Mouse (Mus musculus): ENCODE results near the gene Ppp1r15b.

Ppp1r15b gene

DNA sequence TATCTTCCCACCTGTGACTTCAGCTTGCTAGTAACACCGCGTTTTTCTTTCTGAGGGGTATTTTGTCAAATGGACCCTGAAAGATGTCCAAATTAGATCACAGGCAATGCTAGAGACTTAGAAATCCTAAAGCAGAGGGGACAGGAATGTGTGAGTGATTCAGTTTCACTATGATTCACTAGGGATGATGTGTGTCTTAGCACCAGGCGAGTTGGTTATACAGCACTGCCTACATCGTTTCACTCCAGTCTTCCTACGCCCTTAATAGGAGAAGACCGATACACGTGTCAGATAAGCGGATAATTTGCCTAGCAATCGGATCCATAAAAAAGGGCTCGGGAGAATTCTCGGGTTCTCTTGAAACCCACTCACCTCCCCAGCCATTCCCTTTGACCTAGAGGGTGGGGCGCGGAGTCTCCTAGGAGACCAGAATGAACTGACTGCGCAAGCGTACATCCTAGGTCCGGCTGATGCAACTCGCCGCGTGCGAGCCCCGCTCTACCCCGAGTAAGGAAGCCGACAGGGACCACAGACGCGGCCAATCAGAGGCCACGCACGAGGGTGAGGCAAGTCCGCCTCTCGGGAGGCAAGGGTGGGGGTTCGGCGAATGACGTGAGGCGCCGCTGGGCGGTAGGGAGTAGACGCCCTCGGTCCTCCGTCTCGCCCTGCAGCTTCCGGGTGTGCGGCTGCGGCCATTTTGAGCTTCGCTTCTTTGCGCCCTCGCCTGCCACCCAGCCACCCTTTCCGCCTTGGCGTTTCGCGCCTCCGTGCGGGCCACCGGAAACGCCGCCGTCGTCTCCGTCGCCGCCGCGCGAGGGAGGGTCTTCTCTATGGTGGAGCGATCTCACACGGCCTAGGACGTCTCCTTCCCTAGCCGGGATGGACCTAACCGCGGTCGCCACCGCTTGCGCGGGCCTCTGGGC, at the start of gene Ppp1r15b:
Gene Ppp1r15b (plus strand): TSS at position 506 of the 923 bp plus-strand sequence.
- peak; percentile 97 to 98 for DNase-seq

DNA sequence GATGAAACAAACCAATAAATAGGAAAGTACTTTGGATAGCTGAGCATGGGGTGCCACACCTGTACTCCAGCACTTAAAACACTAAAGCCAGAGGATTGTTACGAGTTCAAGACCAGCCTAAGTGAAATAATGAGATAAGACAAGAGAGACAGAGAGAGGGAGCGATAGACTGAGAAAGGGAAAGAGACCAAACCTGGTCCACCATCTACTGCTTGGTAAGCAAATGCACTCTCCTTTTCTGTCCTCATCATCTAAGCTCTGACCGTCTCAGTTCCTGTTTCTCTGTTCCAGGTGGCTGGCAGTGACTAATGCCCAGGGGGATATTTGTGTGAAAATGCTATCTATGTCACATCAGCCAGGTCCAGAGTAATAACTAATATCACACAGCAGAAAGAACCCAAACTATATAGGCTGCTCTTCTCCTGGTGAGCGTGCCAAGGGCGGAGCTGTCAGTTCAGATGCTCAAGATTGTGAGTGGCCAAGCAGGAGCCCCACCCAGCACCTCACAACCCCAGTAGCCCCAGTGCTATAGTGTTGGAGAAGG, 47.9 kb upstream of the Ppp1r15b start:
- no peak for DNase-seq

DNA sequence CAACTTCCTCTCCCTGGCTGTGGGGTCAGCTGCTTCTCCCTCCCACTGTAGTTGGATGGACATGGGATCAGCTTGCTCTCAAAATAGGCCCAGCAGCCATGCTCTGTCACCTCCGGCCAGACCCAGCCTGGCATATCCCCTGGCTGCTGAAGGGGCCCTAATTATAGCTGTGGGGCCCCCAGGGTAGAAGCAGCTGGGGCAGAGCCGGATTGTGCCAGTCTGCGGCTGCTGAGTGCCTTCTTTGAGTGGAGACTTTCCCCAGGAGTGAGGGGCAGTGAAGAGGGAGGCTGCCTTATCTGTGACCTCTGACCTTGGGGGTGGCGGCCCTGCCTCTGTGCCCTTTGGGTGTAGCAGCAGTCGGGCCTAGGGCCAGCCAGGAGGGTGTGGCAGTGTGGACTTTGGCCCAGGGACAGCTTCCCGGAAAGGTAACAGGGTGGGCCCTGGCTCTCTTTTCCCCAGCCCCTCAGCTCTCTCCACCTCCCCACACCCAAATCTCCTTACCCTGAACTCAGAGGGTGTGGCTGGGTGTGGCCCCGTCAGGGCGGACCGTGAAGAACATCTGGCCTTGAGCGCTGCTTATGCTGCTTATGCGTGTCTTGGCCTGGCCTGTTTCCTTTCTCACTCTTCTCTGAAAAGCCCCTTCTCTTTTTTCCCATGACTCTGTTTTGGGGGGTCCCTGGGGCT, 46.9 kb upstream of the Ppp1r15b start:
- no peak for DNase-seq

DNA sequence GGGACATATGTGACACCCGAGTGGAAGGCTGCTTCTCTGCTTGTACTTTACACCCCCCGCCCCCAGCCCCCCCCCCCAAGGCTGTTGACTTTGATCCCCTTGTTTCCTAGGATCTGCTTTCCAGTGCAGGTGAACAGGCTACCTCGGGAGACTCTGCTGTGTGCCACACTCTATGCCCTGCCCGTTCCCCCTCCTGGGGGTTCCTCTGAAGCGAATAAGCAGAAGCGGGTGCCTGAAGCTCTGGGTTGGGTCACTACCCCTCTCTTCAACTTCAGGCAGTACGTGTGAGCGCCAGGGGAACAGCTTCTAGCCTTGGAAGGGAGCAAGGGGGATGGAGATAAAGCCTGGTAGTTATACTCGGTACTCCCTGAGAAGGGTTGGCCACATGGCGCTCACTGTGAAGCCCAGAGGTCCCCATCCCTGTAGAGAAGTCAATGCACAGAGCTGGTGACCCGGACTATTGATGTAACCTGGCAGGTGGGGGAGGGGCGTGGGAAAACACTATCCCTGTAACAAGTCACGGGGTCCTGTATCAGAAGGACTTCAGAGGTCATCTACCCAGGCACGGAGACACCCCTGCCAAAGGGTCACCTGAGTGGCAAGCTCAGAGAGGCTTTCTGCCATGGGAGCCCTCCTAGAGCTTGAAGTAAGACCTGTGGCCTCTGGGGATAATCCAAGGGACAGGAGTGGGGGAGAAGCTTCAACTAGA, 46.1 kb upstream of the Ppp1r15b start:
- peak in 1 of 2 experiments; percentile 24 for DNase-seq

DNA sequence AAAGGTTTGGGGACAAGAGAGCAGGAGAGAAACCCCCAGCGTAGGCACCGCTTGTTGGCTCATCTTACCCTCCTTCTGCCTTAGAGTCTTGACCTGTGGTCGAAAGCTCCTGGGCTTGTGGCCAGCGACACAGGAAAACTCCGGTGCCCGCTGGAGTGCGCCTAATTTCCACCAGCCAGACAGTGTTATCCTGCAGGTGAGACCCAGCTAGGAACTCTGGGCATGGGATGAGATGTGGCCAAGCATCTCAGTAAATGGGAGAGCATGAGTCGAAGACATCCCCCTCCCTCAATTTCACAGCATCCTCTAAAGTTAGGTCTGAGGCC, 45.6 kb upstream of the Ppp1r15b start:
- peak; percentile 41 to 49 for DNase-seq

DNA sequence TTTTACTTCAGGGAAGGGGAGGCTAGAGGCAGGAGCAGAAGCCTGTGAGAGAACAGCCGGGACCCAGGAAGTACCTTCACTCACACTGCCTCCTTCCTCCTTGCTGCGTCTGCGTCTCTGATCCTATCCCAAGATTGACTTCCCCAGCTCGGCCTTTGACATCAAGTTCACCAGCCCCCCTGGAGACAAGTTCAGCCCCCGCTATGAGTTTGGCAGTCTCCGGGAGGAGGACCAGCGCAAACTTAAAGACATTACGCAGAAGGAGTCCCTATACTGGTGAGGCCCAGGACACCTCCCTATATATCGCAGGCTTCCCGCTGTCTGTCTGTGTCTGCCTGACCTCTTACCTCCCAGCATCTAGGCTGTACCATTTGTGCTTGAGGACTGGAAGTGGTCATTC, 44.1 kb upstream of the Ppp1r15b start:
- no peak for DNase-seq

DNA sequence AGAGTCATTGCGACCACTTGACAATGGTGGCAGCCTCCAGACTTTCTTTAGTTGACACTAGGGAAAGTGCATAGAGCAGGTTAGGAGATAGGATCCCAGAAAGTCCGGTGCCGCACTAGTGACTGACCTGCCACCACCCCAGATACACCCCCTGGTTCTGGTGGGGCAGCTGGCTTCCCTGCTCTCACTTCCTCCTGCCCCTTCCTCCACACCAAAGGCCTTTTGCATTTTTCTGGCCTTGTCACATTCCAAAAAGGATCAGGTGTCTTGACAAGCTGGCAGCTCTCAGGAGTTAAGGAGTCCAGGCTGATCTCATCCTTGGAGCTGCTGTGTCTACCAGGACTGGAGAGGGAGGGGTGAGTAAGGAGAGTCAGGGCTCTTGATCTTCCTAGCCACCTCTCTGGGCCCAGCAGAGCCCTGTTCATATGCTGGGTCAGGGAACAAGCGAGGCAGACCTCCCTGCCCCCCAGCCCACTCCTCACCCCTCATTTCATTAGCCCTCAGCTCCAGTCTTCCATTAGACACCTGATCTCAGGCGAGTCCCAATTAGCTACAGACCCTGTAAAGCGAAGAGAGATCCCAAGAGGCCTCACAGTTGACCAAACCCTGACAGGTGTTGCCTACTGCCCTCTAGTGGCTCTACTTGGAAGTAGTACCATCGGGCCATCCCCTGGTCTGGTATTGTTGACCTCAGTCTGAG, 43.6 kb upstream of the Ppp1r15b start:
- peak; percentile 83 to 86 for DNase-seq

DNA sequence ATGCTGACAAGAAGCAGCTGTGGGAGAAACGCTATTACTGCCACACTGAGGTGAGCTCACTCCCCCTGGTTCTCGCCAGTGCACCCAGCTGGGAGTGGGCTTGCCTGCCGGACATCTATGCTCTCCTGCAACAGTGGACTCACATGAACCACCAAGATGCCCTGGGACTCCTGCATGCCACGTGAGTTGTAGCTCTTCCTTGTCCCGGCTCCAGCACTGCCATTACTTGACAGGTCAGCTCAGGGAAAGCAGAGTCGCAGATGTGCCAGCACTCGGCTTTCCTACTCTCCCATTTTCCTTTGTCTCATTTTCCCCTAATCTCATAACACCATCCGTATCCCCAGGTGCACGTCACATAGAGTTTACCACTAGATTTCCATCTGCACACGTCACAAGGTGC, 42.7 kb upstream of the Ppp1r15b start:
- no peak for DNase-seq

DNA sequence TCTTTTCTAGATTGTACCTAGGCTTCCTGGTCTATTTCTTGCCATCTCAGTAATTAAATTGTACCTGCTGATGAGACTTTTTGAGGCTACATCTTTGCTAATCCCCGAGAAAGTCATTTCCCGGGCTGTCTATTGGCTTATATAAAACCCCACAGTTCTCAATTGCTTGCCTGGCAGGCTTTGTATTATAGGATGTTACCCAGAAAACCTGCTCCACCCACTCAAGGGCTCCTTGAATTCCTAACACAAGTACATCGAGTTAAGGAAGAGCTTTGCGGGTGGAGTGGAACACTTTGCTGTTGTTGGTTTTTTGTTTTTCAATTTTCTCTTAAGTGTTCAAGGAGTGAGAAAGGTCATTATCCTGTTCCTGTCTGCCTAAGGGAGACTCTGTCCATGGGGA, 41.5 kb upstream of the Ppp1r15b start:
- no peak for DNase-seq

DNA sequence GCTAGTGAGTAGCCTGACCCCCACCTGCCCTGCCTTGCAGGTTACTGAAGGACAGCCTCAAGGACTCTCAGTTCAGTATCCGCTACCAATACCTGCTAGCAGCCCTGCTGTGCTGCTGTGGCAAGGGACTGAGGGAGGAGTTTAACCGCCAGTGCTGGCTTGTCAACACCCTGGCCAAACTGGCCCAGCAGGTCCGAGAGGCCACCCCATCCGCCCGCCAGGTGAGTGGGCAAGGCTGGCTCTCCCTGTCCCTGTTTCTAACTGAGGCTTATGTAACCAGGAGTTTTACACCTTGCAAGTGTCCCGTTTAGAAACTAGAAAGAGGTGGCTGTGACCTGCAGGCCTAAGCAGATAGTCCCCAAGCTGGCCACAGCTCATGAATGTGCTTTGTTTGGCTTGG, 40.3 kb upstream of the Ppp1r15b start:
- DNase-seq = no peak

DNA sequence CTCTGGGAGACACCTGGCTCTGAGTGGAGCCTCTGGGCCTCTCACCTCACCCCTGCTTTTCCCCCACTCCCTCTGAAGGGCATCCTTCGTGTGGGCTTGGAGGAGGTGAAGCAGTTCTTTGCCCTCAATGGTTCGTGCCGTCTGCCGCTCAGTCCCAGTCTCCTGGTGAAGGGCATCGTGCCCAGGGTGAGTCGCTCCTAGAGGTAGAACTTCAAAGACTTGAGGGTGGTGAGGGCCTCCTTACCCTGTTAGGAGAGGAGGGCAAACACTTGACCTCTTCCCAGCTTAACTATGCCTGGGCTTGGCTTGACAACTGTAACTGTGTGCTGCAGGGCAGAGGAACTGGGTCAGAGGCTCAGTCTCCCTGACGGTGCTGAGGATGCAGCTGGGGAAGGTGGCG, 39.5 kb upstream of the Ppp1r15b start:
- DNase-seq = no peak

DNA sequence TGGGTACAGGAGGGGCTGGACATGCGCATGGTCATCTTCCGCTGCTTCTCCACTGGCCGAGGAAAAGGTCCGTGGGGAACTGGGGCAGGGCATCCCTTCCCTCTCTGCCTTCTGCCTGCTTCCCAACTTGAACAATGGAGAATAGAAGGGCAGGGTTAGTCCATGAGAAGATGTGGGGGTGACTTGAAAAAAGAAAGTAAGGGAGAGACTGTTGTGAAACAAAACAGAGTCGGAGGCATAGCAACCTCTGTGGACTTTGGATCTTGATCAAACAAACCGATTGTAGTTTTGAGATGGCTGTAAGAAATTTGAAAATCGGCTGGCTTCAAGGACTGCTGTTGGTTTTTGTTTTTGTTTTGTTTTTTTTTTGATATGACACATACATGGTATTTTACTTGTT, 37.2 kb upstream of the Ppp1r15b start:
- no peak for DNase-seq

DNA sequence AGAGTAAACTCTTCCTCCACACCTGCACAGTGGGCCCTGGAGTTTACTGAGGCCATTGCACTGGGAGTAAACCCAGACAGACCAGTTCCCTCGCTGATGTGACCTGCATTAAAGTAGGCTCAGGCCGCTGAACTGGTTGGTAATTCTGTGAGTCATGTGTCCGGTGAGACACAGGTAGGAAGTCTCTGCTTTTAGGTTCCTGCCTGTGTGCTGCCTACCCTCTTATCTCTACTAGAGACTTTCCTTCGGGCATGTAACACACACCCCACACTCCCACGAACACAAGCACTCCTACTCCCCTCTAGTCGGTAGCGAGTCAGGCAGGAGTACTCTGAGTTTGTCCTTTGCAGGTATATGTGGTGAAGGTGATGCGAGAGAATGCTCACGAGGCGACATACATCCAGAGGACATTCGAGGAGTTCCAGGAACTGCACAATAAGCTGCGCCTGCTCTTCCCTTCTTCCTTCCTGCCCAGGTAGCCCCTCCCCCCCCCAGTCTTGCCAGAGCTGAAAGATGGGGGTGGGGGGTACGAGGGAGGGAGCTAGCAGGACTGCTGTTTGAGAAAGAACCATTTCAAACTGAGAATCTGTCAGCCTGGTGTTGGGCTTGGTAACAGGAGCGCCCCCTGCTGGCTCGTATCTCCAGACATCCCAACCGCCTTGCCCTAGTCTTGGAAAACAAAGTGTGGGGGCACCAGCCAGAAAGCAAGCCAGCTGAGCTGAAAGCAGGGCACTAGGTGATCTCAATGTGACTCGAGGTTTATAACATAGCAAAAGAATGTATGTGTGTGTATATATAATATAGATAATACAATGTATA, 29.8 kb upstream of the Ppp1r15b start:
- DNase-seq = peak; percentile 86 to 89

DNA sequence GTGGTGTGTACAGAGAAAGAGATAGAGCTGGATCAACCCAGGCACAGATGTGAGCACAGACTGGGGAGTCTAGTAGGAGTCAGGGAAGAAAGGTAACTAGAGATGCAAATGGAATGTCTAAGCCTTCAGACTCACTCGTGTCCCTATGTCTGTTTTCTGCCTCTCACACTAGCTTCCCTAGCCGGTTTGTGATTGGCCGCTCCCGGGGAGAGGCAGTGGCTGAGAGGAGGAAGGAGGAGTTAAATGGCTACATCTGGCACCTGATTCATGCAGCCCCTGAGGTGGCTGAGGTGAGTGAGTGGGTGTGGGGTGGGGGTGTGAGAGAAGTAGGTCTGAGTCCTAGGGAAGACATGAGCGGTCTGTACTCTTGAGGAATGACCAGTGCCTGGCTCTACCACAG, 28.8 kb upstream of the Ppp1r15b start:
- DNase-seq = no peak

DNA sequence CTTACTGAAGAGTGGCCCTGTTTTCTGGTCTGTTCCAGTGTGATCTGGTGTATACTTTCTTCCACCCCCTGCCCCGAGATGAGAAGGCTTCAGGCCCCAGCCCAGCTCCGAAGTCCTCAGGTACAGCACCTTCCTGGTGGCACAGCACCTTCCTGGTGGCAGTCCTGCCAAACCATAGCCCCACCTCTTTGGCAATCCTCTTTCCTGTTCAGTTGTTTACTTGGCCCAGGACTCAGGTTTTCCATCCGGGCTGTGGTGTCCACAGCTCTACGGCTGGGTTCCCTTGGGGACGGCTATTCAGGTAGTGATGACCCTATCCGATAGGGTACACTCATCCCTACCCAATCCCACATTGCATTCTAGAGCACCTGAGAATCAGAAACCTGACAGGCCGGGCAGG, 27.6 kb upstream of the Ppp1r15b start:
- DNase-seq = no peak

DNA sequence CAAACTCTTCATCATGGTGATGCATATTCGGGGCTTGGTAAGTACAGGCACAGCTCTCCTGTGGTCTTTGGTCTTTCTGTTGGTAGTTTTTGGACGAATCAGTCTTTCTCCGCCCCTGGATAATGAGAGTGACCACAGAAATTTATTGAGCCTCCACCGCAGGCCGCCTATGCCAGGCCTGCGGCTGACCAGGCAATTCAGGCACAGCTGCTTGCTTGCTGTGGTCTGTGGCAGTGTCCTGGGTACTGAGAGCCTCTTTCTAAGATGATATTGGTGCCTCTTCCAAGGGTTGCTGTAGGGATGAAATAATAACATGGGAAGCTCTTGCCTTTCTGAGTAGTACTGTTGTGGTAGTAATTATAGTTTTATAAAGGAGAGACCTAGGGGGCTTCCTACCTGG, 27.1 kb upstream of the Ppp1r15b start:
- no peak for DNase-seq

DNA sequence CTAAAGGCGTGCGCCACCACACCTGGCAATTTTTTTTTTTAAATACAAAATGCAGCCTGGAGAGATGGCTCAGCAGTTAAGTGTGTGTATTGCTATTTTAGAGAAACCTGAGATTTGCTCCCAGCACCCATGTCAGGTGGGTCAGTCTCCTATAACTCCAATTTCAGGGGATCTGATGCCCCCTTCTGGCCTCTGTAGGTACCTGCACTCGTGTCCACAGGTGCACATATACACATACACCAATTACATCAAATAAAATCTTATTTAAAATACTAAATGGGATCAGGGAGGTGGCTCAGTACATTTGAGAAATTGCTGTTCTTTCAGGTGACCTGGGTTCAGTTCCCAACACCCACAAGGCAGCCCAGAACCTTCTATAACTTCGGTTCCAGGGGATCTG, 14.8 kb upstream of the Ppp1r15b start:
- no peak for DNase-seq

DNA sequence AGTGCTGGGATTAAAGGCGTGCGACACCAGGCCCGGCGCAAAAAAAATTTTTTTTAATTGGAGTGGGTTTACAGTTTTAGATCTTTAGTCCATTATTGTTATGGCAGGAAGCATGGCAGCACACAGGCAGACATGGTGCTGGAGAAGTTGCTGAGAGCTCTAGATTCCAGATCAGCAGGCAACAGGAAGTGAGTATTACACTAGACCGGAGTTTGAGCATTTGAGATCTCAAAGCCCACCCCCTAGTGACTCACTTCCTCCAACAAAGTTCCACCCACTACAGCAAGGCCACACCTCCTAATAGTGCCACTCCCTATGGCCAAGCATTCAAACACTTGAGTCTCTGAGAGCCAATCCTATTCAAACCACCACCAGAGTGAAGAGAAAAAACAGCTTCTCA, 12.8 kb upstream of the Ppp1r15b start:
- DNase-seq = no peak

DNA sequence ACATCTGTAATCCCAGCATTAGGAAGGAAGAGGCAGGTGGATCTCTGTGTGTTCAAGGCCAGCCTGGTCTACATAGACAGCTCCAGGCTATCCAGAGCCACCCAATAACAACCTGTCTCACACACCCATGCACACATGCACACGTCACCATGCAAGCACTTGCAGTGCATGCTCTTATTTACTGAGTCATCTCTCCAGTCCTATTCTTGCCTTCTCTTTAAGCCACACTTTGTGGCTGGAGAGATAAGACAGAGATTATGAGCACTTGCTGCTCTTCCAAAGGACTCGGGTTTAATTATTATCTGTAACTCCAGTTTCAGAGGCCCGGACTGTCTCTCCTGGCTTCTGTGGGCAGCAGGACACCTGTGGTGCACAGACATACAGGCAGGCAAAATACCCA, 12.1 kb upstream of the Ppp1r15b start:
- no peak for DNase-seq

DNA sequence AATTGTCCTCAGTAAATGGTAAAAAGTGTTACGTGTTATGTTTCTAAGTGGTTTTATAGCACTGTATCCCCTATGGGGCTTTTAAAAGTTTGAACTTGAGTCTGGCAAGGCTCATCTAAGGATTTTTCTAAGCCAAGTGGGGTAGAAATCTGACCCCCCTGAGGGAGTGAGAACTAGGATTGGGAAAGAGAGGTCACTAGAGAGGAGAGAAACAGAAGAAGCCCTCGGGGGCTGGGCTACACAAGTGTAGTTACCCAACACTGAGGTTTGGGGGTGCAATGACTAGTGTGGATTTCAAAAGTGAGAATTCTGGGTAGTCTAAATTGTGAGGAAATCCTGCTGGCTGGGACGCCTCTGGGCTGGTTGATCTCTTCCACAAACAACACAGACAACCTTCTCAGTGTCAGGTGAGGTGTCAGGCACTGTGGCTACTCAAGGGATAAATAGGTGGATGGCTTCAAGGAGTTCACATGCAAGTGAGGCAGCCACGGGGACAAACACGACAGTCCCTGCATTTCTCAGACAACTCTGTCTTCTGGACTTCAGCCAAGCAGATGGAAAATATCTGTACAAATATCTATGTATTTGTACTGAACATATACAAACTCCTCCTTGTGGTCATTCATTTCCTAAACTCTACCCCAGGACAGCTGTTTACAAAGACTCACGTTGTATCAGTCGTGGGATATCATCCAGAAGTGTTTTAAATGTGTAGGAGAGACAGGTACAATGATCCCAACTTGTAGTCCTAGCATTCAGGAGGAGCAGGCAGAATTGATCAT, 10.8 kb upstream of the Ppp1r15b start:
- DNase-seq = no peak

DNA sequence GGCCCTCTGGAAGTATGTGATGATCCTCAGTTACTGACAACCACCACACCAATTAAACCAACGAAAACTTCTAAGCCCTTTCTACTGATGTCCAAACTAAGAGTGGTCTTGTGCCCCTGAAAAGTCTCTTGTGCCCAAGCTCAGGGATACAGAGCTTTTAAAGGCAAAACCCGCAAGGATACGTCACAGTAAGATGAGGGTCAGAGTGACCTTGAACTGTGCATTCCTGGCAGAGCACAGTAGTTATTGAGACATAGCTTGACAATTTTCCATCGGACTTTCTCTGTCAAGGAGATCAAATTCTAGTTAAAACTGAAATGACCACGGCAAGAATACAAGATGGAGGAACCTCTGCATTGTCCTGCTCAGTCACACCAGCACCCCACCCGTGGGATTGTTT, 9.7 kb upstream of the Ppp1r15b start:
- DNase-seq = no peak

Measured in cerebellum, postnatal 14 days (tissue).